Mouse (Mus musculus): ENCODE data around the gene Syne1. TPM values are rescaled to one million over a fixed set of nuclear protein-coding genes. Genes with fewer than 3 reads are reported as not detected.
A peak's percentile ranks its signal among the peaks of the same experiment; 100 is the strongest.

The Syne1 gene
- total and polyA plus RNA-seq, 3 experiments, result 10.8 to 85.0 (median 59.1) TPM

- no peak for DNase-seq (ENCODE audit: low spot score)
- H3K4me1 ChIP-seq (ENCODE audit: insufficient read depth, low read depth, low read length), result no peaks in the 10 kb centered on the region
- no peak overlapping the region for H3K4me3 ChIP-seq (ENCODE audit: low read depth, low read length)
- no peaks in the 10 kb centered on the region for H3K27me3 ChIP-seq (ENCODE audit: insufficient read depth, low read length)
- no peak for TF ChIP-seq POLR2AphosphoS5 (IDR thresholded peaks at IDR 0.05; ENCODE audit: insufficient replicate concordance, low read depth, low read length)
- H3K9me3 ChIP-seq (replicated peaks), result no peaks in the 10 kb centered on the region
- H3K36me3 ChIP-seq (replicated peaks), result no peaks in the 10 kb centered on the region
- ATAC-seq (ENCODE audit: extremely low read depth, insufficient number of reproducible peaks, low FRiP score, poor library complexity, severe bottlenecking), result no peak
Measured at GRCm38 (mm10) chr10:5360560-5360959, 190.7 kb downstream of the Syne1 start.

- no peaks in the 10 kb centered on the region for H3K27me3 ChIP-seq (ENCODE audit: insufficient read depth, low read length)
- H3K4me1 ChIP-seq (ENCODE audit: insufficient read depth, low read depth, low read length), result no peaks in the 10 kb centered on the region
- no peak for DNase-seq (ENCODE audit: low spot score)
- TF ChIP-seq GATA1 (IDR thresholded peaks at IDR 0.05; ENCODE audit: borderline replicate concordance, low read length) (no peak), TAL1 (conservative IDR thresholded peaks at IDR 0.05; ENCODE audit: low read depth, low read length) (no peak), GATA2 (IDR thresholded peaks at IDR 0.05; ENCODE audit: borderline replicate concordance, low read depth, low read length) (no peak), CTCF (IDR thresholded peaks at IDR 0.05; ENCODE audit: low read depth, low read length) (no peak), POLR2AphosphoS5 (IDR thresholded peaks at IDR 0.05; ENCODE audit: insufficient replicate concordance, low read depth, low read length) (no peak)
- no peaks in the 10 kb centered on the region for H3K9me3 ChIP-seq (replicated peaks)
- no peaks in the 10 kb centered on the region for H3K36me3 ChIP-seq (replicated peaks)
- no peak overlapping the region for H3K4me3 ChIP-seq (ENCODE audit: low read depth, low read length)
- no peak for ATAC-seq (ENCODE audit: extremely low read depth, insufficient number of reproducible peaks, low FRiP score, poor library complexity, severe bottlenecking)
Measured at GRCm38 (mm10) chr10:5356614-5357013, 194.7 kb downstream of the Syne1 start.

GRCm38 (mm10) chr10:5353390-5353789 lies 197.9 kb downstream of the Syne1 start:
- no peak for ATAC-seq (ENCODE audit: extremely low read depth, insufficient number of reproducible peaks, low FRiP score, poor library complexity, severe bottlenecking)
- DNase-seq (ENCODE audit: low spot score), result no peak
- Histone ChIP-seq H3K27me3 (ENCODE audit: insufficient read depth, low read length) (no peaks in the 10 kb centered on the region), H3K36me3 (replicated peaks) (no peaks in the 10 kb centered on the region), H3K4me1 (ENCODE audit: insufficient read depth, low read depth, low read length) (no peaks in the 10 kb centered on the region), H3K4me3 (ENCODE audit: low read depth, low read length) (no peak overlapping the region), H3K9me3 (replicated peaks) (no peaks in the 10 kb centered on the region)
- TF ChIP-seq GATA2 (IDR thresholded peaks at IDR 0.05; ENCODE audit: borderline replicate concordance, low read depth, low read length) (no peak), TAL1 (conservative IDR thresholded peaks at IDR 0.05; ENCODE audit: low read depth, low read length) (no peak), CTCF (IDR thresholded peaks at IDR 0.05; ENCODE audit: low read depth, low read length) (no peak), GATA1 (IDR thresholded peaks at IDR 0.05; ENCODE audit: borderline replicate concordance, low read length) (no peak), POLR2AphosphoS5 (IDR thresholded peaks at IDR 0.05; ENCODE audit: insufficient replicate concordance, low read depth, low read length) (no peak)

- Histone ChIP-seq H3K4me1 (ENCODE audit: insufficient read depth, low read depth, low read length) (no peaks in the 10 kb centered on the region), H3K4me3 (ENCODE audit: low read depth, low read length) (no peak overlapping the region), H3K36me3 (replicated peaks) (no peaks in the 10 kb centered on the region), H3K9me3 (replicated peaks) (no peaks in the 10 kb centered on the region), H3K27me3 (ENCODE audit: insufficient read depth, low read length) (peaks cover 2% of the 10 kb centered on the region)
- DNase-seq (ENCODE audit: low spot score) (no peak), ATAC-seq (ENCODE audit: extremely low read depth, insufficient number of reproducible peaks, low FRiP score, poor library complexity, severe bottlenecking) (no peak)
- TF ChIP-seq TAL1 (conservative IDR thresholded peaks at IDR 0.05; ENCODE audit: low read depth, low read length) (no peak), GATA1 (IDR thresholded peaks at IDR 0.05; ENCODE audit: borderline replicate concordance, low read length) (no peak), GATA2 (IDR thresholded peaks at IDR 0.05; ENCODE audit: borderline replicate concordance, low read depth, low read length) (no peak), CTCF (IDR thresholded peaks at IDR 0.05; ENCODE audit: low read depth, low read length) (no peak), POLR2AphosphoS5 (IDR thresholded peaks at IDR 0.05; ENCODE audit: insufficient replicate concordance, low read depth, low read length) (no peak)
Measured at GRCm38 (mm10) chr10:5346911-5347310, 204.4 kb downstream of the Syne1 start.

- no peak for ATAC-seq (ENCODE audit: extremely low read depth, insufficient number of reproducible peaks, low FRiP score, poor library complexity, severe bottlenecking)
- TF ChIP-seq CTCF (IDR thresholded peaks at IDR 0.05; ENCODE audit: low read depth, low read length) (no peak), GATA2 (IDR thresholded peaks at IDR 0.05; ENCODE audit: borderline replicate concordance, low read depth, low read length) (no peak), TAL1 (conservative IDR thresholded peaks at IDR 0.05; ENCODE audit: low read depth, low read length) (no peak), POLR2AphosphoS5 (IDR thresholded peaks at IDR 0.05; ENCODE audit: insufficient replicate concordance, low read depth, low read length) (no peak), GATA1 (IDR thresholded peaks at IDR 0.05; ENCODE audit: borderline replicate concordance, low read length) (no peak)
Measured at GRCm38 (mm10) chr10:5343211-5343610, 208.1 kb downstream of the Syne1 start.

GRCm38 (mm10) chr10:5336394-5336793 lies 214.9 kb downstream of the Syne1 start:
- H3K9me3 ChIP-seq (replicated peaks), result no peaks in the 10 kb centered on the region
- DNase-seq (ENCODE audit: low spot score), result peak; percentile 5

More at GRCm38 (mm10) chr10:5343211-5343610, 208.1 kb downstream of the Syne1 start:
- Histone ChIP-seq H3K4me1 (ENCODE audit: insufficient read depth, low read depth, low read length) (no peaks in the 10 kb centered on the region), H3K9me3 (replicated peaks) (no peaks in the 10 kb centered on the region), H3K4me3 (ENCODE audit: low read depth, low read length) (no peak overlapping the region), H3K36me3 (replicated peaks) (no peaks in the 10 kb centered on the region), H3K27me3 (ENCODE audit: insufficient read depth, low read length) (peaks cover 5% of the 10 kb centered on the region)
- no peak for DNase-seq (ENCODE audit: low spot score)

More at GRCm38 (mm10) chr10:5336394-5336793, 214.9 kb downstream of the Syne1 start:
- TF ChIP-seq CTCF (IDR thresholded peaks at IDR 0.05; ENCODE audit: low read depth, low read length), result no peak
- no peak for TF ChIP-seq GATA1 (IDR thresholded peaks at IDR 0.05; ENCODE audit: borderline replicate concordance, low read length)
- no peak for TF ChIP-seq GATA2 (IDR thresholded peaks at IDR 0.05; ENCODE audit: borderline replicate concordance, low read depth, low read length)
- TF ChIP-seq POLR2AphosphoS5 (IDR thresholded peaks at IDR 0.05; ENCODE audit: insufficient replicate concordance, low read depth, low read length), result no peak
- TF ChIP-seq TAL1 (conservative IDR thresholded peaks at IDR 0.05; ENCODE audit: low read depth, low read length), result no peak
- no peaks in the 10 kb centered on the region for H3K36me3 ChIP-seq (replicated peaks)
- H3K27me3 ChIP-seq (ENCODE audit: insufficient read depth, low read length), result peaks cover 3% of the 10 kb centered on the region; the same call in 1 of the 2 replicates
- no peak overlapping the region for H3K4me3 ChIP-seq (ENCODE audit: low read depth, low read length)
- no peak for ATAC-seq (ENCODE audit: extremely low read depth, insufficient number of reproducible peaks, low FRiP score, poor library complexity, severe bottlenecking)
- no peaks in the 10 kb centered on the region for H3K4me1 ChIP-seq (ENCODE audit: insufficient read depth, low read depth, low read length)

Measured in G1E (cell line).